Mouse (Mus musculus) neural tube, postnatal 0 days (tissue): ENCODE results near the gene Eif2b3. TPM values are rescaled to one million over a fixed set of nuclear protein-coding genes. Genes with fewer than 3 reads are reported as not detected.

Source experiments
- polyA plus RNA-seq: library from polyadenylated mRNA; unstranded; fragments of >200 nt; fragmentation: Nextera tagmentation; extraction: Ambion mirVana; gene quantifications from 2 replicates; pipeline ENCODE4 v1.2.1, GENCODE M21; 2015

Eif2b3 gene
- polyA plus RNA-seq = 53.6 and 55.6 TPM in 2 replicates

DNA sequence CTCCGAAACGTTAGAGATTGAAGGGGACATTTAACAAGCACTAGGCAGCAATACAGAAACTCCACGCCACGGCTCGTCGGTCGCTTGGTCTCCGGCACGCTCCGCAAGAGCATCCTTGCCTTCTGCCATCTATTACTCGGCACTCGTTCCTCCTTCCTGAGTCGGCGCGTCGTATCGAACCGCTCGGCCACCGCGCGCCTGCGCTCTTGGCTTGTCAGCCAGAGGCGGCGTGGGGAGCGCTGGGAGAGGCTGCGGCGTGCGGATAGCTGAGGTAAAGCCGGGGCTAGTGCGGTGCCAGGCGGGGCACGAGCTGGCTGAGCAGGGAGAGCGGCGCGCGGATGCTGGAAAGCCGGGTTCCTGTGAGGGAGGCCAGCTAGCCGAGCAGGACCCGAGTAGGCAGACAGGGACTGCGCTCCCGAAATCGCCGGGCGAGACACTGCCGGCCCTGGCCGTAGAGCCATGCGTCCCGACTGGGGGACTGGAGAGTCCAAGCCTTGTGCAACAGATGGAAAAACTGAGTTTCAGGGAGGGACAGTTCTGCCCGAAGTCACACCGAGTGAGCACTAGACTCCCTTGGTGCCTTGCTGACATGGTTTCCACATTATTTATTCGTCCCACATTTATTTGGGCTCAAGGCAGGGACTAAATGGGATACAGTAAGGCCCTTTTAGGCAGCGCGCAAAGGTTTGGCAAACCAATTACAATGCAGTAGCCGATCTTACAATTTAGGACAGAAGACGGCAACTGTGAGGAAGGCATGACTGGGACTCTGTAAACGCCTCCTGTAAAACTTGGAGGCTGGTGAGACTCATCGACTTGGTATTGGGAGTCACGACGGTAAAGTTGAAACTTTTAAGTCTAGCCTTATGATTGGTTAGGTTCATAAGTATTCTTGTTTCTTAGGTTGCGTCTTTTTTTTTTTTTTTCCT, at the start of gene Eif2b3:
Eif2b3 (plus strand) TSS at position 197 of the 929 bp plus-strand sequence.

DNA sequence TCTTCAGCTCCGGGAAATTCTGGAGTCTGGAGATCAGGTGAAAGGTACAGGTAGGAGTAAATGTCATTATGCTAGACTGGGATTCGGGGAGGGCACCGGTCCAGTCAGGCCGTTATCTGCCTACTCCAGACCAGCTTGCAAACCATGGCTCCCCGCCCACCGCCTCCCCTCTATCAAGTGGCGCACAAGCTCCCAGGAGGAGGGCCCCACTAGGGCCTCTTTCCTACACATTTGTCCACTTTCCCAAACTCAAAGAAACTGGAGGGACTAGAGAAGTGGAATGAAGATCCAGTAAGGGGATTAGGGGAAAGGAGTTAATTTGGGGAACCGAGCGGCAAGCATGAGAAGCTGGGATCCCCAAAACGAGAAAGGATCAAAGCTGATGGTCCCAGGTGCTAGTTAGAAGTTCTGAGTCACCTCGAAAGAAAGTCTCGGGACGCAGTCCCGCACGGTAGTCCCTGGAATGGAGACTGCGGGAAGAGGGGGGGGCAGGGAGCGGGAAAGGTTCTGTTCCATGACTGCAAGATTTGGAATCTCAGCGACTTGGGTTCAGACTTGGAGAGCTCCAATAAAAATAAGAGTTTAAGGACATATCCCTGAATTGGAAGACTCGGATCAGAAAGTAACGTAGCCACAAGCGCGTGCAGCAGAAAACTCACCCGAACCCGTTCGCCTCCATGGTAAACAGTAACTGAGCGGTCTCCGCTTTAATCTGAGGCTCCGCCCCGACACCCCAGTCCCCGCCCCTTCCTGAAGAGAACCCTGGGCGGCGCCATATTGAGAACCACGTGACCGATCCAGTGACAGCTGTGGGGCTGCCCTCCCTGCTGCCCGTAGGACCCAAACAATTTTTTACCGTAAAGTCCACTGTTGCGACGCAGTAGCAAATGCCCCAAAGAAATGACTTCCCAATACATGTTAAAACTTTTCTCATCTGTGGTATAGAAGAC, 25.3 kb upstream of the Eif2b3 start, which contains the start of gene Urod:
Urod (minus strand) TSS at position 742 of the 950 bp plus-strand sequence.

DNA sequence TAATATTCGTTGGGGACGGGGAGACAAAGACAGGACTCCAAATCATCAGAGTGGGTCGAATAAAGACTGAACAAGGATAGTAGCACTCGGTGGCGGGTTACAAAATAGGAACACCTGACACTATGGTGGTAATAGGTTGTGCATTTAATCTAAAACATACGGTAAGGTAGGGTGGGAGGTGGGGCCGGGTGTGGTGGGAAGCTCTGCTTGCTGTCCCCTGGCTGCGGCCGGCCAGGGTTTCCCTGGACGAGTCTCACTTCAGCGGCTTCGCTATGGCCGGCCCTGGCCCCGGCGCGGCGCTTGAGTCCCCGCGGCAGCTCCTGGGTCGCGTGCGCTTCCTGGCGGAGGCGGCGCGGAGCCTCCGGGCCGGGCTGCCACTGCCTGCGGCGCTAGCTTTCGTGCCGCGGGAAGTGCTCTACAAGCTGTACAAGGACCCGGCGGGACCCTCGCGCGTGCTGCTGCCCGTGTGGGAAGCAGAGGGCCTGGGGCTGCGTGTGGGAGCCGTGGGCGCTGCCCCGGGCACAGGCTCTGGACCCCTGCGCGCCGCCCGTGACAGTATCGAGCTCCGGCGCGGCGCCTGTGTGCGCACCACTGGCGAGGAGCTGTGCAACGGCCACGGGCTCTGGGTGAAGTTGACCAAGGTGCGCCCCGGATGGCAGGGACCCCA, 23.9 kb upstream of the Eif2b3 start, which contains the start of gene Hectd3:
Hectd3 (plus strand) TSS at position 187 of the 667 bp plus-strand sequence.

GRCm38 (mm10) chr4:117095551-117096452, 76.6 kb downstream of the Eif2b3 start, which contains the start of gene Ptch2:
Gene Ptch2, plus strand, starts transcription at chr4:117096075.

GRCm38 (mm10) chr4:117125348-117125909, 106.2 kb downstream of the Eif2b3 start, which contains the start of gene Btbd19:
Gene Btbd19, minus strand, starts transcription at chr4:117125725.

GRCm38 (mm10) chr4:117126675-117127290, 107.6 kb downstream of the Eif2b3 start, which contains the start of gene Tctex1d4:
Gene Tctex1d4, plus strand, starts transcription at chr4:117126794.

GRCm38 (mm10) chr4:117133817-117134600, 114.8 kb downstream of the Eif2b3 start, which contains the start of gene Plk3:
Gene Plk3, minus strand, starts transcription at chr4:117133963.

Other genes with a start within 250 kb of the Eif2b3 start
- 23.4 and 25.2 TPM in 2 replicates for gene Toe1, start 211.8 kb upstream of the Eif2b3 start, polyA plus RNA-seq
- 4.1 and 4.7 TPM in 2 replicates for gene Mutyh, start 211.7 kb upstream of the Eif2b3 start, polyA plus RNA-seq
- gene Hpdl, start 197.7 kb upstream of the Eif2b3 start, polyA plus RNA-seq = 2.3 and 2.7 TPM in 2 replicates
- gene Zswim5, start 142.0 kb upstream of the Eif2b3 start, polyA plus RNA-seq = 2.8 and 3.0 TPM in 2 replicates
- 57.6 and 61.8 TPM in 2 replicates for gene Urod, start 25.0 kb upstream of the Eif2b3 start, polyA plus RNA-seq
- 21.6 and 21.8 TPM in 2 replicates for gene Hectd3, start 24.1 kb upstream of the Eif2b3 start, polyA plus RNA-seq
- gene Ptch2, start 76.7 kb downstream of the Eif2b3 start, polyA plus RNA-seq = 3.8 and 5.5 TPM in 2 replicates
- gene Btbd19, start 106.3 kb downstream of the Eif2b3 start, polyA plus RNA-seq = 2.8 and 4.5 TPM in 2 replicates
- 0.46 and 0.71 TPM in 2 replicates for gene Tctex1d4, start 107.4 kb downstream of the Eif2b3 start, polyA plus RNA-seq
- gene Plk3, start 114.6 kb downstream of the Eif2b3 start, polyA plus RNA-seq = 31.4 and 31.5 TPM in 2 replicates
- 492 and 499 TPM in 2 replicates for gene Rps8, start 136.8 kb downstream of the Eif2b3 start, polyA plus RNA-seq
- gene Kif2c, start 163.2 kb downstream of the Eif2b3 start, polyA plus RNA-seq = 4.2 and 4.4 TPM in 2 replicates
- 10.1 and 12.2 TPM in 2 replicates for gene Tmem53, start 232.5 kb downstream of the Eif2b3 start, polyA plus RNA-seq
- 1.6 and 2.3 TPM in 2 replicates for gene Armh1, start 232.7 kb downstream of the Eif2b3 start, polyA plus RNA-seq